Mouse (Mus musculus): Measurements from ENCODE around the gene Csnk1e.

Csnk1e gene

DNA sequence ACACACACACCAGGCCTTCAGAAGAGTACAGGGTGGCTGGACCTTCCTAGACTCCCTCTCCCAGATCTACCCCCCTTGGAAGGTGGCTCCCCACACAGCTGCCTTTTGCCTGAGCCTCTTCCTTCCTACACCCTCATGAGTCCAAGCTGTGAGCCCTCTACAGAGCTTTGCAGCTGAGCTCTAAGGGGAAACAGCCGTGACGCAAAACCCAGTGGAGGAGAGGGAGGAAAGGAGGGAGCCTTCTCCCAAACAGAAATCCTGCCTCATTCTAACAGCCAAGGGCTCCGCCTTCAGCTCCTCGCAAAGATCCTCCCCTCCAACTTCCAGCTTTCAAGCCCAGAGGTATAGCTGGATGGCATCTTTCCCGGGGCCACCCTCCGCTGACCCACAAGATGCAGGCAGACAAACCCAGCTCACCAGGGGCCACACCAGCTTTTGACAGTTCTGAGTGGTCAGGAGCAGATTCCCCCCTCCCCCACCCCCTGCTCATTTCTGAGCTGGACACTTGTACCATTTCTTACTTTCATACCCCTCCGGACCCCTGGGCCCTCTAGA lies 11.4 kb downstream of the Csnk1e start:
- in situ Hi-C loops (cut with MboI, MseI) = no loop called here

DNA sequence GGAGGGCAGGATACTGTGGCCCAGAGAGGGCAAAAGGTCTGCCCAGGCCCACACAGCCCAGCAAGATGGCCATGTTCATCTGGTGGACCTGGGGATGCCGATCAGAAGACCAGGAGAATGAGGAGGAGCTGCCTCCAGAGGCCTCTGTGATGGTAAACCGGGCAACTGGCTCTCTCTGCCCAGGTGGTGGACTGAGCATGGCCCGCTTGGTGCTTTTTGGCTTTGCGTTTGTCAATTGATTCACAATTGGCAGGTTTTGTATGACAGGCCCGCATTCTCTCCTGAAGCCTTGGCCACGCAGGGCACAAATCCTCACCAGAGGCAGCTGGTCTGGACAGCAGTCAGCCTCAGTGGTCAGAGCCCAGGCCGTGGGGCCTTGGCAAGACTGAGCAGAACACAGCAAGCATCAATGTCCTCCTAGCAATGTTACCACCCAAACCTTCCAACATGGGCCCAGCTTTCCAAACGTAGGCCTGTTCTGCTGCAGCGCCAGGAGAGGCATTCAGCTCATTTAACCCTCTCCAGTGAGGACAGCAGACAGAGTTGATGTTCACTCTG lies 12.3 kb downstream of the Csnk1e start:
- in situ Hi-C loops (cut with MboI, MseI) = no loop called here

DNA sequence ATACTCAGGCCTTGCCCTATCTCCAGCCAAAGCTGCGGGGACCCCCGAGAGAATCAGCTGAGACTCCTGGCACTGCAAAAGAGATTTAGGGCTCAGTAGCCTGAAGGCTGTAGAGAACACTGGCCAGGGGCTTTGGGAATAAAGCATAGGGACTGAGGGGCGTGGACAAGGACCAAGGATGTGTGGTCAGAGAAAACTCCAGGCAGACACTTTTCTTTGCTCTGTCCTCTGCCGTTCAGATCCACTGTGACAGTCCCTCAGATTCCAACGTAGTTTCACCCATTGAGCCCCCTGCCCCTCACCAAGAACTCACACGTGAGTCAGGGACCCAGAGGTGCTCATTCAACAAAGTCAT lies 13.1 kb downstream of the Csnk1e start:
- in situ Hi-C loops (cut with MboI, MseI) = no loop called here

DNA sequence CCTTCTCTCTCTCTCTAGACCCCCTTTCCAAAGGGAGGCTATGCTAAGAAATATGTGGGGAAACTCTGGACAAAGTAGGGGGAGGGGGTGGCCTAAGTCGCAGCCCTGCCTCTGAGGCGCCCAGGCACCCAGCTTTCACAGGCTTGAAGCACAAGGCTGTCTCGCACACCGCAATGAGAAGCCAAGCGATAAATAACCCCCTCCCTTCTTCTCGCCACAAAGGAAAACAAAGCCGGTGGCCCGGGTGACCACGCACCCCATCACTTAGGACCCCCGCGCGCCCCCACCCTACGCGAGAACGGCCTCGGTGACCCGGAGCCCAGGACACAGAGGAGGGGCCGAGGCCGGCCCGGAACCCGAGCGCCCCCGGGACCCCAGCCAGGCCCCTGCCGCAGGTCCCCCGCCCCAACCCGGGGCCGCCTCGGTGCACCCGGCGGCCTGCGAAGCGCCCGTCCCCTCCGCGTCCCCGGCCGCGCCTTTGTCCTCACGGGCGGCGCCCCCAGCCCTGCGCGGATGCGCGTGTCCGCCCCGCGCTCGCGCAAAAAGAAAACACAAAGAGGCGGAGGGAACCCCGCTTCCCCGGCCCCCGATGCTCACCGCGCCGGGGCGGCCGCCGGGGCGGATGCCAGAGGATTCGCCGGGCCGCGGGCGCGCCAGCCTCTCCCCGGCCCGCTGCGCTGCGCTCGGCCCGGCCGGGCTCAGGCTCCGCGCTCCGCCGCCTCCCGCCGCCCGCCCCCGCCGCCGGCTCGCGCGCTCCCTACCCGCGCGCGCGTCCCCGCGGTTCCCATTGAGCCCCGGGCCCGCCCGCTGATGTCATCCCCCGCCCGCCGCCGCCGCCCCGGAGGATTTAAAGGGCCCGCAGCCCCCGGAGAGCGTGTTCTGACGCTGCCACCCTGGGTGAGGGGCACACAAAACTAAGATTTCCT lies 13.8 kb downstream of the Csnk1e start:
- in situ Hi-C loops (cut with MboI, MseI) = no loop called here

DNA sequence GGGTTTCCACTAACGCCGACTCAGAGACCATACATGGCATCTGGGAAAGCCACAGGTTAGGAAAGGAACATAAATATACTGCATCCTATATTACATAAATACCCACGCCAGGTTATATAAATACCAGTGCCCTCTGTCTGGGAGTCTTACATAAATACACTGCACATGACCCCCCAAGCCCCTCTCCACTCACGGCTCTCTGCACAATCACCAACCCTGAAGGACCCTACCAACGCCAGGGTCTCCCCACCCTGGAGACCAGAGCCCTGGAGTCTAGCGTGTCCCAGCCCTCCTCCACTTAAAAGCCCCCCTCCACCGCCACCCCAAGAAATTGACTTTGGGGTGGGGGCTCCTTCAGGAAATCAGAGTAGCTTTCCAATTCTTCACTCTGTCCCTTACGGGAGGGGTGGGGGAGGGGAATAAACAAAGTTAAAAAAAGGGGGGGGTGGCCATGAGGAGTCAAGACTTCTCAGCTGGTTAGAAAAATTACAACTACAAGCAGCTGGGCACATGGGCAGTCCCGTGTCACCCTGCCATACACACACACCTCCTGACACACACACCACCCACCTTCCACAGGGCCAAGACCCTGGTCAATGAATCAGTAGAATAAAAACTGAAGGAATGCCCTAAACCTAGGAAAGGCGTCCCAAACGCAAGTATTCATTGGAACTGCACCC lies 14.6 kb downstream of the Csnk1e start:
- in situ Hi-C loops (cut with MboI, MseI) = no loop called here

DNA sequence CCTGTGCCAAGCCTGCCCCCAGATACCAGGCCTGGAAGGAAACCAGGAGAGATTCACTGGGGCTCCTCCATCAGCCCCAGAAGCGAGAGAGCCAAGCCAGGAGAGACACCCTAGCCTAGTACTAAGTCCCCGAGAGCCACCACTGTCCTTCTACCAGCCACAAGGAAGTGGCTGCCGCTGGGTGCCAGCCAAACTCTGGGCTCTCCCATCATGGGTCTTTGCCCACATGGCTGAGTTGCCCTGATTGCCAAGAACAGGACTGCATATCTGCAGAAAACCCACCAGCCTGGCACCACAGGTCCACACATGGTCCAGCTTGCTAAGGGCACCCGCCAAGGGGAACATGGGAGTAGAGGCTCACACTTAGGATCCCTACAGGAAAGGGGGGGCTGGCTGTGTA lies 15.1 kb downstream of the Csnk1e start:
- in situ Hi-C loops (cut with MboI, MseI) = no loop called here

DNA sequence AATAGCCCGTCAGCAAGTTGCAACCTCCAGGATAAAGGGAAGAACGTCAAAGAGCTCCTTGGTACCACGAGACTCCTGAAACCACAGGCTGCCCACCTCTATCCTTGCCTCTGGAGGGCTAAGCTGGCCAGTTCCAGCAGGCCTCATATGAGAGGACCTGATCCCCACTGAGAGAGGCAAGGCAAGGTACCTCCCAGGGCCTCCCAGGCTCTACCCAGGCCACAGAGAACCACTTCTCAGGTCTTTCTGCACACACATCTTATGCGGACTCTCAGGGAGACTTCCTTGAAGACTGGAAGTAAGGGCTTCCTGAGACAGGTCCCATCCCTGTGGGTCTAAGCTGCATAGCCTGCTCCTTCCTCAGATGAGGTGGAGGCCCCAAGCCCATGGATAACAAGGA lies 16.0 kb downstream of the Csnk1e start:
- in situ Hi-C loops (cut with MboI, MseI) = no loop called here

DNA sequence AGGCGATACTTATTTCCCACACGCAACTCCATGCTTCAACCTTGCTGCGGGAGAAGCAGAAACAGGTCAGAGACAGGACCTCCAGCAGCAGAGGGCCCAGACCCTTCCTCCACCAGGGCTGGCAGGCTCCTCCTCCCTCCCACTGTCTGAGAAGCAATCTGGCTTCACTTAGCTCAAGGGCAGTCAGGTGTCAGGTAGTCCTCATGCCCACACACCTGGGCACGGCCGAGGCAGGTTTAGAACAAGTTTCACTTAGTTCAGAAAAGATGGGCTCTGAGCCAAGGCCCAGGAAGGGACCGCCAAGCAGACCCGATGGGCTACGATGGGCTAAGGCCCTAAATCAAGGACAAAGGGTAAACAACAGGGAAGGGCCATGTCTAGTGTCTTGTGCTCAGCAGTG lies 16.6 kb downstream of the Csnk1e start:
- in situ Hi-C loops (cut with MboI, MseI) = no loop called here

DNA sequence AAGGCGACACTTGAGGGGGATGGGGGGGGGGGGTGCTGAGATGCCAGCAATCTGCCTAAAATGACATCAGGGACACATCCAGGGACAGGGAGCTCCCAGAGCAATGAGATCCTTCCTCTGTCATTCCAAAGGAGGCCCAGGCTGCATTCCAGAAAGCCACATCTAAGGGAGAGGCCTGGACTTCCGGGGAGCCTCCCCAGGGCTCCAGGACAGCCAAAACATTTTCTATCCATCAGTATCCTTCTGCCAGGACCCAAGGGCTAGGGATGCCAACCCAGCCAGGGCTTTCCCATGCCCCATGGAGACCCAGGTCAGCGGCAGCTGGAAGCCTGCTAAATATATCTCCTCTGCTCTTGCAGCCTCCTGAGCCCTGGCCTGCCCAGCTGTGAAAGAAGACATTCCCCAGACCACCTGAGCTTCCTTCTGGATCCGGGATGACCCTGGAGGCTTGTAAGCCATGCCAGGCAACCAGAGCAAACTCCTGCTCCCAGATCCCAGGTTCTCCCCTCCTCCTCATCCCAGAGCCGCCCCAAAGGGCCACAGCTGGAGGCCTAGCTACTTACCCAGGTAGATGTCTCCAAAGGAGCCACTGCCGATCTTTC lies 17.1 kb downstream of the Csnk1e start:
- in situ Hi-C loops (cut with MboI, MseI) = no loop called here

DNA sequence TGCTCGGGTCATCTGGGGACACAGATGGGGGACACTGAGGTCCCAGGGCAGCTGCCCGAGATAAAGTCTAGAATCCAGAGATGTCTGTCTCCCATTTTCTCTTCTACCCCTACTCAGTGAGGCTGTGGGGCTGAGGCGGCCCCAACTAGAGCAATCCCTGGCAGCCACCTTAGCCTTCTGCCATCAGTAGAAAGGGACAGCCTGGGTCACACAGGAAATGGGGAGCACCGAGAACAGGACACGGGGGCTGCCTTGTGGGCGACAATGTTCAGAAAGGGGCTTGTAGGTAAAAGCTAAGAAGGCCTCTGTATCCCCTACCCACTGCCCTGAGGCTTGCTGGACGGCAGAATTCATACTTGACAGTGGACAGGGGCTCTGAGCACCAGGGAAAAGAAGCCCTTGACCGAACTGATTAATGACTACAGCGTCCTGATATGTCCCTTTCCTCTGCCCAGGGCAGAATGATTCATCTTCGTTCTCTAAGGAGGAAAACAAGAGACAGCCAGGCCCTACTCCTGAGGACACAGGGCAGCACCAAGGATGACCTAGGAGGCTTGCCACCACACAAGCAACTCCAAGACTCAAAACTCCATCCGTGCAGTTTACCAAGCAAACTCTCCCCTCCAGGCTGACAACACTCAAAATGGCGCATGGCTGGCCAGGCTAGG lies 17.7 kb downstream of the Csnk1e start:
- in situ Hi-C loops (cut with MboI, MseI) = no loop called here

DNA sequence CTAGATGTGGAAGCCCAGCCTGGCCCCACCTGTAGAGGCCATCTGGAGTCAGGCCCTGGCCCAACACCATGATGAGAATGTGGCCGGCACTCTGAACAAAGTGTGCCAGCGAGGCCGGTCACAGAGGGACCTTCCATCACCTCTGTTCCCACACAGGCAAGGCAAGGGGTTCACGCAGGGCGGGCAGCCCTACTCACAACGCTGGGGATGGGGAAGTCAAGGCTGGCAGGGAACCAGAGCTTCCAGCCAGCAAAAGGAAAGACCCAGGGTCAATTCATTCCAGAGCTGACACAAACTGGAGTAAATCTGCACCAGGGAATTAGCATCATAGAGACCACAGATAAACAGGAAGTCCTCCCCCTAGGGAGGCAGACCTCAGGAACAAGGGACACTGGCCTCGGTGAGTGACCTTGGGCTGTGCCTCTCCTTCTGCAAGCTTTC lies 18.9 kb downstream of the Csnk1e start:
- in situ Hi-C loops (cut with MboI, MseI) = no loop called here

DNA sequence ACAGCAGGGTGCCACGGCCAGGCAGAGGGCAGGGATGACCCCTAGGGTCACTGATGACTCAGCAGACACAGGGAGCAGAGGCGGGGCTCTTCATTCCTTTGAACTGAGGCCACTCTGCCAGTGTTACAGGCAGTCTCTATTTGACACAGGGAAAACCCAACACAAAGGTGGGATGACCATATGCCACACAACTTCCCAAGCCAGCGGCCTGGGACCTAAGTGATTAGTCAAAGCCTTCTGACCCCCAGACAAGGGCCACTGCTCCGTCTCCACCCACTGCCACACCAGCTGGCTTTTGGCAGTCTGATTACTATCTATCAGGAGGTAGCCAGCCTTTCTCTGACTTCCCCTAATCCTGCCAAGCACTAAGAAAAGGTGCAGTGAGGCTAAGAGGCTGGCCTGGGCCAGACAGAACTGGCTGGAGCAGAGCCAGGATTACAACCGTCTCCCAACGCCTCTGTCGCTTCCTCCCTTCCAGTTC lies 20.1 kb downstream of the Csnk1e start:
- in situ Hi-C loops (cut with MboI, MseI) = no loop called here

DNA sequence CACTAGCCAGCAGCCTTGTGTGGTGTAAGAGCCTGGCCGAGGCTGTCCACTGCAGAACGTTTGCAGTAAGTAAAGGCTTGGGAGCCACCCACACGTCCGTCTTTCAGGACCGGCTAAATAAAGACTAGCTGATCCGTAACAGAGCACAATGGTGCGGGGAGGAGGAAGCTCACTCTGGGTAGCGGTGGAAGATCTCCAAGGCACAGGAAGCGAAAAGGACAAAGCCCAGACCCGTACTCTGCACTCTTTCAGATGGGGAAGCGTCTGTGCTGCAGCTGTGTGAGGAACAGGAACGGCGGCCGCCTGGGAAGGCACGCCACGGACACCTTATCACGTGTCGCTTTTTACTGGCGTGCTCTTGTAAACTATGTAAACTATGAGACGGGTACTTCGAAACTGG lies 22.5 kb downstream of the Csnk1e start:
- in situ Hi-C loops (cut with MboI, MseI) = no loop called here

DNA sequence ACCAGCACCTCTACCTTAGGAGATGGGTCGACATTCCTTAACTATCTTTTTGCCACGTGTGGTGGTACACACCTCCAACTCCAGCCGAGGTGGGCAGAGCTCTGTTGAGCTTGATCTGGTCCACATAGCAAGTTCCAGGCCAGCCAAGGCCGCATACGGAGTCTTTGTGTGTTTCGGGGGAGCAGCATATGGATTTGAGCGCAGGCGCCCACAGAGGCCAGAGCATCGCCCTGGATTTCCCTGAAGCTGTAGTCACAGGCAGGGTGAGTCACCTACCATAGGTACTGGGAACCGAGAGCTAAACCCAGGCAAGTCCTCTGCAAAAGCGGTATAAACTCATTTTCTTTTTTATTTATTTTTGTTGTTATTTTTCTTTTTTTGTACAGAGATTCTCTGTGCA lies 23.0 kb downstream of the Csnk1e start:
- in situ Hi-C loops (cut with MboI, MseI) = no loop called here

DNA sequence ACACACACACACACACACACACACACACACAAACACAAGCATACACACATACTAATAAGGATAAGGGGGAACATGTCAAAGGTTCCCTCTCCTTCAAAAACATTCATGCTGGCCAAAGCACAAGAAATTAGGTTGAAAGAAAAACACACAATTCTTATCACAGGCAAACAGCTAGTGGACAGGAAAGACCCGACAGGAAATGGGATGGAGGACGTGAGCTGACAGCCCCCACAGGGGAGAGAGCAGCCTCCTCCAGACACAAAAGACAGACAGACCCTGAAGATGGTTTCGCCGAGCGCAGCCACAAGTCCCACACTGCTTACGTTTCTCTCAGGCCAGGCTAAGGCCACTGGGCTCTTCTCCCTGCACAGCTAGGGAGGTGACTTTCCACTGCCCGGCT lies 23.4 kb downstream of the Csnk1e start:
- in situ Hi-C loops (cut with MboI, MseI) = no loop called here

DNA sequence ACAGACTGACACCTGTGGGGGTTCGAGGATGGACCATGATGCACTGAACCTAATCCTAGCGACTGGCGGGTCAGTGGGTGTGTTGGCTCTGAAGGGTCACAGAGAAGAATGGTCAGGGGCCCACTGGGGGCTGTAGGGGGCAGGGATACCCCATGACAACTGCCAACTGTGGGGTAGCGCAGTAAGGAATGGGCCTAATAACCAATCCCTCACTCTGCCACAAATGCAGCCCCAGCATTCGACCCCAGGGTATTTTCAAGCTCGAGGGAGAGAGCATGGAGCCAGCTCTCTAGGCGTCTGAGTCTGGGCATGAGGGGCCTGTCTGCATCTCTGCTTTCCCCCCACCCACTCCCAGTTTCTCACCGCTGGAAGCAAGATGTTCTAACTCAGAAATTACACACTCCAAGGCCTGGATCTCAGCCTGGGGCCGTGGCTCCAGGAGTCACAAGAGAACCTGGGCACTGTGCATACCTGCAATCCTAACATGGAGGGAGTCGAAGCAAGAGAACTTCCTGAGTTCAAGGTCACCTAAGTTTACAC lies 24.8 kb downstream of the Csnk1e start:
- in situ Hi-C loops (cut with MboI, MseI) = no loop called here

DNA sequence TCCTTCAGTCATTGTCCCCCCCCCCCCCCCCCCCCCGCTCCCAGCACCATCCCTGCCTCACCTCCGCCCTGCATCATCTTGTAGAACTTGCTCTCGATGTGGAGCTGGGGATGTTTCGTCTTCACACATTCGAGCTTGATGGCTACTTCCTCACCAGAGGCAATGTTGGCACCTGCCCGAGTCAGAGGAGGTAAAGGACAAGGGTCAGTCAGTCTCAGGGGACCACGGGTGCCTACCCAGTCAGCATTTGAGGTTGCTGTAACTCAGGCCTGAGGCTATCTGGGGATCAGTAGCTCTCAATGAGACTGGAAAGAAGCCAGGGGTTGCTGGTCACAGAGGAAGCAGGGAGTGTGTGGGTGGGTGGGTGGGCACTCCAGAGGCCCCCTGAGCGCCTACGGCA lies 25.4 kb downstream of the Csnk1e start:
- in situ Hi-C loops (cut with MboI, MseI) = no loop called here

DNA sequence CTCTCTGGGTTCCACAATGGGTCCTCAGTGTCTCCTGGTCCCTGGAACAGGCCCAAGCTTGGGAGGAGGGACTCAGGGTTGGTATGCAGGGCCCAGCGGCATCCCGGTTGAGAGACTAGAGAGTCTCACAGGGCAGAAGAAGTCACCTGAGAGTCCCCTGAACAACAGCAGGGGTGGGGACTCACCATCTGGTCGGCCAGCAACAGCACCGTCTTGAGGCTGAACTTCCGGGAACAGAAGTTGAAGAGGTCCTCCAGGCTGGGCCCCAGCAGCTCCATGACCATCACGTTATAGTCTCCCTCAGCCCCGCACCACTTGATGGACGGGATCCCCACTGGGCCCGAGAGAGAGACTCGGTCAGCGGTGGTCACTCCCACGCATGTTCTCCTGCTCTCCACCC lies 25.8 kb downstream of the Csnk1e start:
- in situ Hi-C loops (cut with MboI, MseI) = no loop called here

DNA sequence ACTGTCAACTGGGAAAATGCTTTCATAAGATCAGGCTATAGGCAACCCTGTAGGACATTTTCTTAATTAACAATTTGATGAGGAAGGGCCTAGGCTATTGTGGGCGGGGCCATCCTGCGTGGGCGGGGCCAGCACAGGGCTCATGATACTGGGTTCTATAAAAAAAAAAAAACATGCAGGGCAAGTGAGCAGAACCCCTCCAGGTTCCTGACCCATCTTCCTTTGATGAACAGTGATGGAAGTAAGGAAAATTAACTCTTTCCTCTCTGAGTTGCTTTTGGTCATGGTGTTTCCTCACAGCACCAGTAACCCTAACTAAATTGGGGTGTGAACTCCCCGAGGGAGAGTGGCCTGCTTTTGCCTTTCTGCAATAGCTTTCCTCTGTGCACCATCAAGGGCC lies 26.8 kb downstream of the Csnk1e start:
- in situ Hi-C loops (cut with MboI, MseI) = no loop called here

DNA sequence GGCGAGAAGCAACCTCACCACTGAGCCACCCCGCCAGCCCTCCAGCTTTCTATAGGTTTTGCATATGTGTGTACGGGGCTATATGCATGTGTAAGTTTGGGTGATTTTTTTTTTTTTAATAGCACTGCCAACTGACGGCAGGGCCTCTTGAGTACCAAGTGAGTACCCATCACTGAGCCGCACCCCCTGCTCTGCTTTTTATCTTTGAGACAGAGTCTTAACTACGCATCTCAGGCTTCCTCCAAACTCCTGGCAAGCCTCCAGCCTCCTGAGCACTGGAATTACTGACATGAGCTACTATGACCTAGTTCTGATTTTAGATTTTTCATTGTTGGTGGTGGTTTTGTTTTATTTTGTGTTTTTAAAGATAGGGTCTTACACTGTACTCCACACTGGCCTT lies 27.9 kb downstream of the Csnk1e start:
- in situ Hi-C loops (cut with MboI, MseI) = no loop called here

DNA sequence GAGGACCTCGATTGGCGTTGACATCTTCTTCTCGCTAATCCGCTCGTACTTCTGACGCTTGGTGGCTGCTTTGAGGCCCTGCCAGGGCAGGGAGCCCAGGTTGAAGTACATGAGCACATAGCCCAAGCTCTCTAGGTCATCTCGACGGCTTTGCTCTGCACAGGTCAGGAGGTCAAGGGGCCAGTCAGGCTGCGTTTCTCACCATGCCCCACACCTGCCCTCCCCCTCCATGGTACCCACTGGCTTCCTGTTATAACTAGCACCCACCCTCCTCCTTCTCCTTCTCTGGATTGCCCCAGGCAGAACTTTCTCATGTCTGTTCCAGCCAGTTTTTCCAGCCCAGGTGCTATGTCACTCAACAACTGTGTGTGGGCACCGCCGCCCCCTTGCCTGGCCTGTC lies 29.9 kb downstream of the Csnk1e start:
- in situ Hi-C loops (cut with MboI, MseI) = no loop called here

All from T-helper 1 cell (primary cell).